Mouse (Mus musculus) ovary, postnatal 36 days (tissue): ENCODE measurements around the gene Dnajc12.
"Not testable (repeated sequence)": the region's sequence is repeated elsewhere in the genome, so short reads cannot be mapped to it uniquely, and the experiment has no call there.

Experiments used
- DNase-seq: peaks from one replicate; pipeline ENCODE4 v3.0.0; 2022; ENCODE audit warnings: low spot score, mixed read lengths

Dnajc12 gene

GRCm38 (mm10) chr10:63386444-63386843 is 4.2 kb downstream of the Dnajc12 start:
- DNase-seq, result peak; percentile 72

DNA sequence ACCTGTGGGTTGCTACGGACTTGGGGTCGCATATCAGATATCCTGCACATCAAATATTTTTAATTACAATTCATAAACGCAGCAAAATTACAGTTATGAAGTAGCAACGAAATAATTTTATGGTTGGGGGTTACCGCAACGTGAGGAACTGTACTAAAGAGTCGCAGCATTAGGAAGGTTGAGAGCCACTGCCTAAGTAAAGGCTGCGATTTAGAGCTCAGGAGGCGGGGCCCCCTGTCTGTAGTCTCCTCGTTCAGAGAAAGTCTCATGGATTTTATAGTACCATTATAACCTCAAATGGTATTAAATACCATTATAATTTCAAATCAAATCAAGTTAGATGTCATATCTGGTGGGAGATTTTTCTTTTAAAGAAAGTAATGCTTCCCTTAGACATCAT is 4.7 kb downstream of the Dnajc12 start:
- DNase-seq, result no peak

DNA sequence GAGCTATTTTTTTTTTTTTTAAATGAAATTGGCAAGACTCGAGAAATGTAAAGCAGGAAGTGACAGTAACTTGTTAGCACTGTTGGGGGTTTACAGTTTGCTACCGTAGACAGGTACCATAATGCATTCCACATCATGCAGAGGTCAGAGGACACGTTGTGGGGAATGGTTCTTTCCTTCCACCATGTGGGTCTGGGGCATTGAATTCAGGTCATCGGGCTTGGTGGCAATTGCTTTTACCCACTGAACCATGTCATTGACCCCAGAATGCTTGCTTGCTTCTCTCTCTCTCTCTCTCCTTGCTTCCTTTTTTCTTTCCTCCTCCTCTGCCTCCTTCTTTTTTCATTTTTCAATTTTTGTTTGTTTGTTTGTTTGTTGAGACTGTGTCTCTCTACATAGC is 6.7 kb downstream of the Dnajc12 start:
- DNase-seq, result no peak

GRCm38 (mm10) chr10:63396963-63397362 is 14.7 kb downstream of the Dnajc12 start:
- no peak for DNase-seq

DNA sequence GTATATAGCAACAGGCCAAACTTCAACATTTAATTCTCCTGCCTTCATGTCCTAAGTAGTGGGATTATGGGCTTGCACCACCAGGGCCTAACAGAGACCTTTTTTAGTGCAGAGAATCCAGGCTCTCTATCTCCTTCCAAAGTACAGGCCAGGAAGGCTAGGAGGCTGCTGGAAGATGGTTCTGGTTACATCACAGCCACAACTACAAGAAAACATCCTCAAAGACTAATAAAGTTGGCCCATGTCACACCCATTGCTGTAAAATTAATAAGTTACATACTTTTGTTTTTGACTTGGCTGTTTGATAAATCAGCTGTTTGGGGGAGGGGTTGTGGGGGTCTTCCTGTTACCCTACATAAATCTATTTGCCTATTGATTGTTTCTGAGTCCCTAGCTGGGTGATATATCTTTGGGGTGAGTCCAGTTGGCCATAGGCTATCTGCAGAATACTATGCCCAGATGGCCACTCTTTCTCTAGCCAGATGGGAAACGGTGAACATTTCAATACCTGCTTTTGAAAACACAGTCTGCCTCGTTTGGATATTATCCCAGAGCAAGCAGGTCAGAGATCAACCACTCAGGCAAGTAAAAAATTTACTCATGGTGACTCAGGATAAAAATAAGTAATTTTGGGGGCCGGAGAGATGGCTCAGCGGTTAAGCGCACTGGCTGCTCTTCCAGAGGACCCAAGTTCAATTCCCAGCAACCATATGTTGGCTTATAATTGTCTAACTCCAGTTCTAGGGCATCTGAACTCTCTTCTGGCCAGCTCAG is 20.7 kb downstream of the Dnajc12 start:
- no peak for DNase-seq

DNA sequence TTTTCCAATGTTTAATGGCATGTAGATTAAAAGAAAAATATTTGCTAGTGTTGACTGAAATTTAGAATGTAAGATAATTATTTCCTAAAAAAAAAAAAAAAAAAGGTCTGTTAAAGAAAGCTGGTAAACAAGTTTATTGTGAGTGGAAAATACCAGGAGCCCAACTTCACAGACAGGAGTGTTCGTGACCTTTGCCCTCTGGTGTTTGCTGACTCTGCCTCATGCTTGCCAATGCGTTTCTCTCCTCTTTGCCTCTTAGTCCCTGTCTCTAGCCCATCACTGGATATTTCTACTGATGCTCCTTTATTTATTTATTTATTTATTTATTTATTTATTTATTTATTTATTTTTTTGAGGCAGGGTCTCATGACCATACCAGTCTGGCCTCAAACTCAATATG is 21.4 kb downstream of the Dnajc12 start:
- DNase-seq, result no peak

GRCm38 (mm10) chr10:63410162-63410956 is 28.1 kb downstream of the Dnajc12 start:
- no peak for DNase-seq

DNA sequence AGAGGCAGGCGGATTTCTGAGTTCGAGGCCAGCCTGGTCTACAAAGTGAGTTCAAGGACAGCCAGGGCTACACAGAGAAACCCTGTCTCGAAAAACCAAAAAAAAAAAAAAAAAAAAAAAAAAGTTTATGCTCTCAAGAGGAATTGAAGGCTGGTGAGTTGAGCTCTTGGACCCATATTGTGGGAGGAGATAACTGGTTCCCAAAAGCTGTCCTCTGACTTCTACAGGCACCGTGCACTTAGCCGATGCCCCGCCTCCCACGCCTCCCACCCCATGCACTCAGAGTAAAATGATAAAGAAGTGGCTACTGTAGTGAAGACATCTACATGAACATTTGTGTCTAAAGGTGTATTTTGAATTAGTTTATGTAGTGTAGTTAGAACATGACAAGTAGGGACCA is 29.4 kb downstream of the Dnajc12 start:
- DNase-seq, result not testable (repeated sequence)

- DNase-seq, result no peak
Measured at GRCm38 (mm10) chr10:63412756-63413155, 30.5 kb downstream of the Dnajc12 start.

DNA sequence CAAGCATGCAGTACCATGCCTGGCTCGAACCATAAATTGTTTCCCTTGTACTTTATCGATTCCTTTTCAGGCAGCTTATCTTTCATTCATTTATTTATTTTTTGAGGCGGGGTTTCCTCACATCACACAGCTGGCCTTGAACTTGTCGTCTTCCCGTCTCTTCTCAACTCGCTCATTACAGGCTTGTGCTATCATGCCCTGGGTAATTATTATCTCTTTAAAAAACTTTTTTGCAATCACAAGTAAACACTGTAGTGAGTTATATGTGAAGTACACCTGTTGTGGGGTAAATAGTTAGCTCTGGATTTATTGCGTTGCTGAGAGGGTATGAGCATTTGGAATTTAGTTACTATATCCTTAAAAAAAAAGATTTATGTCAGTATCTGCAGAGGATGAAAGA is 33.0 kb downstream of the Dnajc12 start:
- no peak for DNase-seq

GRCm38 (mm10) chr10:63415850-63416249 is 33.6 kb downstream of the Dnajc12 start:
- DNase-seq, result no peak

DNA sequence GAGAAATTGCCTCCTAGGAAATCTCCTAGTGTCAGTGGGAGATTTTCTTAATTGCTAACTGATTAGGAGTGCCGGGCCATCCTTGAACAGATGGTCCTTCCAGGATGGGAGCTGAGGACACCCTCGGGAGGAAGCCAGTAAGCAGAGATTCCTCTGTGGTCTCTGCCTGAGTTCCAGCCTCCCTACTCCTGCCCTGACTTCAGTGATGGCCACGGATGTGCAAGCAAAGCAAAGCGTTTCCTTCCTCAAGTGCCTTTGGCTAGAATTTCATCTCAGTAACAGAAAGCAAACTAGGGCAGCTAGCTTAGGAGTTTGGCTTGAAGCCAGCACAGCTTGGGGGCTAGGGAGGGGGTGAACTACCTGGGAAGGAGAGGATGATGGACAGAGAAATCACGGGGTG is 34.8 kb downstream of the Dnajc12 start:
- no peak for DNase-seq

DNA sequence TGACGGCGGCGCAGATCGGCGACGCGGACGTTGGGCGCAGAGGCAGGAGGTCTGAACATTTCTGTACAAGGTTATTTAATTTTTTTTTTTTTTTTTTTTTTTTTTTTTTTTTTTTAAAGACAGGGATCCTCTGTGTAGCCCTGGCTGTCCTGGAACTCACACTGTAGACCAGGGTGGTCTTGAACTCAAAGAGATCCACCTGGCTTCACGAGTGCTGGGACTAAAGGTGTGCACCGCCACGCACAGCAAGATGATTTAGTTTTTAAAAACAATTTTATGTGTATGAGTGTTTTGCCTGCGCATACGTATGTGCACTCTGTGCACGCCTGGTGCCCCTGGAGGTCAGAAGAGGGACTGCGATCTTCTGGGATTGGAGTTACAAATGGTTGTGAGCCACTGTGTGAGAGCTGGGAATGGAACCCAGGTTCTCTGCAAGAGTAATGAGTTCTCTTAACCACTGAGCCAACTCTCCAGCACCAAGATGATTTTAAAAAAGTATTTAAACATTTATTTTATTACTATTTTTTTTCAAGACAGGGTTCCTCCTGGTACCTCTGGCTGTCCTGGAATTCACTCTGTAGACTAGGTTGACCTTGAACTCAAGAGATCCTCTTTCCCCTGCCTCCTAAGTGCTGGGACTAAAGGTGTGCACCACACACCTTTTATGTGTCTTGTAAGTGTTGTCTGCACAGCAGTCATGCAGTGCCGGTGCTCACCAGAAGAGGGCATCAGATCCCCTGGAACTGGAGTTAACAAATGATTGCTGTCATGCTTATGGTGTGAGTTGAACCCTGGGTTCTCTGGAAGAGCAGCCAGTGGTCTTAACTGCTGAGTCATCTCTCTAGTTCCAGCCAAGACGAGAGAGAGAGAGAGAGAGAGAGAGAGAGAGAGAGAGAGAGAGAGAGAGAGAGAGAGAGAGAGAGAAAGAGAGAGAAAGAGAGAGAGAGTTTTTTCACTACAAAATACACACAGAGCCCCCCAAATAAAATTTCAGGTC is 39.8 kb downstream of the Dnajc12 start, which contains the start of gene Gm7075:
Gene Gm7075 (minus strand): TSS at position 51 of the 997 bp plus-strand sequence.
- peak; percentile 51 for DNase-seq

DNA sequence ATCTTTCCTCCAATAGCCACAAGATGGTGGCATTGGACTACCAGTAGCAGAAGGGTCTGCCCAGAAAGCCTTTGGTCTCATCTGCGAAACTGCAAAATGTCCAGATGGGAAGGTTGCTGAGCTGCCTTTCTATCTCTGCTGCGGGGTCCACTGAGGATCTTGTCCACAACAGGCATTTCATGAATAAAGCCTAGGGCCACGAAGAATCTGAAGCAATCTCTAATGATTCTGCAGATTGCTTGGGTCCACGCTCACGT is 40.4 kb downstream of the Dnajc12 start:
- no peak for DNase-seq

- no peak for DNase-seq
Measured at GRCm38 (mm10) chr10:63423591-63424474, 41.6 kb downstream of the Dnajc12 start.

DNA sequence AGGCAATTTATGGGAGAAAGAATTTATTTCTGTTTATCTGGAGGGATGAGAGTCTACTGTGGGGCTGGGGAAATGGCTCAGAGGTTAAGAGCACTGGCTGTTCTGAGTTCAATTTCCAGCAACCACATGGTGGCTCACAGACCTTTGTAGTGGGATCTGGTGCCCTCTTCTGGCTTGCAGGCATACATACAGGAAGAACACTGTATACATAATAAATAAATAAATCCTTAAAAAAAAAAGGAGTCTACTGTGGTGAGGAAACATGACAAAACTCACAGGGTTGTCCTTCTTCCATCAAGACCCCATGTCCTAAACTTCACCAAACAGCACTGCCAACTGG is 42.2 kb downstream of the Dnajc12 start:
- DNase-seq, result no peak

DNA sequence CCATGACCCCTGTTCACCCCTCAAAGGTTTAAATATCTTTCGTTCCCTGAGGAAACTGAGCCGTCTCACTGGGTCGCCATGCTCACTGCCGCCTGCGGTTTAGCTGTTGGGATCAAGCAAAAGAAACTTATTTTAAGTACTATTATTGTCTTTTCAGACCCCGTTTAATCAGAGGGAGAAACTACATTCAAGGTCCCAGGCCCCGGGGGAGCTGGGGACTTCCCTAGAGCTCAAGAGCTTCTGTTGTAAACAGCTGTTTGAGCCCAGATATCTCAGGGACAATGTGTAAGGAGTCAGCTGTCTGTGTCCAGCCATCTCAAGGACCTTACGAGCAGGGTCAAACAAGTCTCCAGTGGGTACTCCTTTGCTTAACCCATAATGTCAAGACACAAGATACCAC is 44.9 kb downstream of the Dnajc12 start:
- peak; percentile 49 for DNase-seq

DNA sequence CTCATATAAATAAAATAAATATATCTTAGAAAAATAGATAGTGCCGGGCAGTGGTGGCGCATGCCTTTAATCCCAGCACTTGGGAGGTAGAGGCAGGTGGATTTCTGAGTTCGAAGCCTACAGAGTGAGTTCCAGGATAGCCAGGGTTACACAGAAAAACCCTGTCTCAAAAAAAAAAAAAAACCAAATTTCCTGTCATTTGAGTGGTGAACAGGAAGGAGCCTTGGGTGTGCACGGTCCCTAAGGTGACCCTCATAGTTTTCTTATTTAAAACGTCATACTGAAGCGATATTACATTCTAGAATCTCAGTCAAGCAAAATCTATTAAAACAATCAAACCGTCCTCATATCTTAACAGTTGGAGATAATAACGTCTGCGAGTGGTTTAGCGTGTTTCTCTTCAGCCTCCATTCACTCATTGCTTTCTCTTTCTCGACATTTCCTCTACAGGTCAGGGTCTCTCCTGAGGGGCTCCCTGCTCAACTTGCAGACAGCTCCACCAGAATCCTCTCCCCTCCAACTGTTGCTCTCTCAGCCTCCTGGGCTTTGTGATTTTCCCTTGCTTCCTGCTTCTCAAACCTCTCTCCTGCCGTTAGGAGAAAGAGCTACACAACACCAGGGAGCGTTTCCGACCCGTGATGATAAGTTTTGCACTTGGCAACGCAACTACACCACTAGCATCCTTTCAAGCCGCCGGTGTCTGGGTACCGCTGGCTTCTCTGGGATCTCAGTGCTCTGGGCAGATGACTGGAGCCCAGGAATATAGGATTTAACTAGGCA is 46.2 kb downstream of the Dnajc12 start:
- peak; percentile 40 for DNase-seq

DNA sequence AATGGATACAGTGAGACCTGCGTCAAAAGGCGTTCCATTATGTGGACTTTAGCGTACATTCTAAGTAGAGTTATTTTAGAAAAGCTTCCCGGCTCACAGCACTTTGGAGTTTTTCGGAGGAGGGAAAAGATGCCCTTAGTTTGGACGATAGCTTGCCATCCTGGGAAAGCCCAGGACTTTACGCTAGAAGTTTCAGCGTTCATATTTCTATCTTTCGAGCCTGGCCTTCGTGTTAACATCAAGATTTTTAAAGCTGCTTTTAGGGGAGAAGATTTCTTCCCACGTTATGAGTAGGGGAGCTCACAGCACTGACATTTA is 46.7 kb downstream of the Dnajc12 start:
- DNase-seq, result no peak

DNA sequence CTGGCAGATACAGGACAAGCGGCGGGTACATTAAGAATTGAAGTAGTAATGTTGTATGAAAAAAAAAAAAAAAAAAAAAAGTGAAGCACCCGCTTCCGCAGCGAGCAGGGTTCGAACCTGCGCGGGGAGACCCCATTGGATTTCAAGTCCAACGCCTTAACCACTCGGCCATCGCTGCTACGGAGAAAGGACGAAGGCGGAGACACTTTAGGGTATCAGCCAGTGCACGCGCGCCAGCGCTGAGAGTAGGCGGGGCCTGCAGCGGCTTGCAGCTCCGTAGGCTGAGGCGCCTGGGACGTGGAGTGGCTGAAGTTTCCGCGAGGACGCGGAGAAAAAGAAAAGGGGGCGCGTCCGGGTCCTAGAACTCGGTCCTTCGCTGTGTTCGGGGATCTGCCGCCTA is 47.1 kb downstream of the Dnajc12 start:
- peak; percentile 100 for DNase-seq

DNA sequence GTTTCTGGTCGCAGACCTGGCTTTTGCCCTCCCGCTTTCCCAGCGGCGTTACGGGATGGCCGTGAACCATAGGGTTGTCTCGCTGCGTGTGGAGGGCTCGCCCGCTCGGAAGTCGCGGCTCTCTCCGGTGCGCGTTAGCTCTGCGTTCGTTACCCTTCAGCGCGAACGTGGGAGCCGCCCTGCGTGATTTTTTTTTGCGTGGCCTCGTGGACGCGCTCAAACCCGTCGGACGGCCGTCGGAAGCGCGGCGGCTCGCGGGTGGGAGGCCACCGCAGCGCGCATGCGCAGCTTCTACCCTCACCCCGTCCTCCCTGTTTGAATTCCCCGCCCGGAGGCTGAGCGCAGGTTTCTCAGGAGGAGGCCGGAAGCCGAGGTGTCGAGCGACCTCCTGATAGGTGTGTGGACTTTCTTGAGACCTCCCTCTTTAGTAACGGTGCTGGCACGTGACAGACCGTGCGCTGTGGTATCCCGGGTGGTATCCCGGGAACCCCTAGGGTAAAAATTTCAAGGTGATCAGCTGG is 47.6 kb downstream of the Dnajc12 start, which contains the start of gene Ctnna3:
Gene Ctnna3 (plus strand): TSS at position 314 of the 521 bp plus-strand sequence.
- peak; percentile 86 for DNase-seq
